Mouse (Mus musculus): ENCODE measurements around the gene Plcg1.

- TF ChIP-seq CTCF (IDR thresholded peaks at IDR 0.05; ENCODE audit: extremely low read depth, insufficient read depth, low read length), result no peak
- no peak for TF ChIP-seq POLR2A (IDR thresholded peaks at IDR 0.05; ENCODE audit: extremely low read depth, insufficient read depth, low read length)
These were observed 71.2 kb downstream of the Plcg1 start for GRCm38 (mm10) chr2:160802326-160802725.

Measured in cortical plate, adult 2 months (tissue).